Mouse (Mus musculus) stomach, postnatal 0 days (tissue): ENCODE results near the gene Fntb.

Experiments used
- CTCF ChIP-seq: IDR thresholded peaks from 2 replicates; pipeline ENCODE4 v1.5.1; 2016; ENCODE audit warnings: antibody characterized with exemption, low read depth, mild to moderate bottlenecking, moderate library complexity
- EP300 ChIP-seq: optimal IDR thresholded peaks from 2 replicates; pipeline ENCODE3; 2016; ENCODE audit warnings: antibody characterized with exemption

DNA sequence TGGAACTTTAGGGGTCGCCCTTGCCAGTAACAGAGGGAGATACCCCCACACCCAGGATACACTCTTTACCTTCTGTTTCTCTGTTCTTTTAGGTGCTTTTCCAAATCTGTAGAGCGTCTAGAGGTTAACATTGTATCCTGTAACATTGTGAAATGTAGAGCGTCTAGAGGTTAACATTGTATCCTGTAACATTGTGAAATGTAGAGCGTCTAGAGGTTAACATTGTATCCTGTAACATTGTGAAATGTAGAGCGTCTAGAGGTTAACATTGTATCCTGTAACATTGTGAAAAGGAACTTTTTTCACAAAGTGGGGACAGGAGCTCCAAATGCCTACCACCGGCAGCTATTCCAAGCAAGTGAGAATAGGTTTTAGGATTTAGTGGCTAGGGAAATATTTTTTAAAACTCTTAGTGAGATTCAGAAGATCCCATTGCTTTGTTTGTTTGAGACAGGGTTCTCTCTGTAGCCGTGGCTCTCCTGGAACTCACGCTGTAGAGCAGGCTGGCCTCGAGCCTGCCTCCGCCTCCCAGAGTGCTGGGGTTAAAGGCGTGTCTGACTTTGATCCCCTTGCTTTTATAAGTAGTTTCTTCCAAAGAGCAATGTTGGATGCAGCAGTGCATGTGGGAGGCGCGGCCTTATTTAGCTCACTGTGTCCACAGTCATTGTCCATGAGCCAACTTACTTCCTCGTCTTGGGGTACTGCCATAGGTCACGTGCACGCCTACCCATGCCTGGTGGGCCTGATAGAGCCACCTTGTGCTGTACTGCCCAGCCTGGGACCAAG is 127.7 kb downstream of the Fntb start:
- TF ChIP-seq CTCF: no peak
- no peak for TF ChIP-seq EP300
